Mouse (Mus musculus): ENCODE measurements around the gene Trnp1.

- TF ChIP-seq GATA1 (IDR thresholded peaks at IDR 0.05; ENCODE audit: borderline replicate concordance, low read length), result no peak
- TF ChIP-seq FLI1 (IDR thresholded peaks at IDR 0.05; ENCODE audit: low read length), result no peak
Observed at GRCm38 (mm10) chr4:133527788-133528187, 29.4 kb upstream of the Trnp1 start.

Data from megakaryocyte, embryonic 14.5 days (primary cell).